Comparison of ENCODE assay signal across 22 mouse cellular contexts in the genomic region with DNA sequence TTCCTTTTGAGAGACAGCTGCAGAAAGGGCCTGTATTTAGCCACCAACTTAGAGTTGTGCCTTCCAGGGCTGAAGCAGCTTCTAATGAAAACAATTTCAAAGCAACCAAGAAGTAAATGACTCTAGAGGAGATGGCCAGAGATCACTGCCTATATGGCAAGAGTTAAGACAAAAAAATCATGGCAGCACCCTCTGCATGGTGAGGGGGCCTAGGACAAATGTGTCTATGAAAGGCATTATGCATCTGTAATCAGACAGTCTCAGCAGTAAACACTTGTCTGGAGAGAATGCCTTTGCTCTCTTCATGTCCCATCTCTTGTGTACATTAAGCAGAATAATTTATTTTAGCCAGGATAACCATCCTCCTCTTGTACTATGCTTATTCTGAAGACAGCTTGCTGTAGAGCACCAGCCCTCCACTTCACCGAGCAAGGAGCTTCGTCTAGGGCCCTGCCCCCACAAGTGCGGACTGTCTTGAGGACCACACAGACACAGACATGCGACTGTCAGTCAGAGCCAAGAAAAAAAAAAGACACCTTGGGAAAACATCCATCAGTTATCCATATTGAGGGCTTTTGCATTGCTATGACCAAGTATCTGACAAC.
"Had no signal": no experiment of that assay in that cellular context is flagged by ENCODE, and none has a peak within 500 bp of the region (broad histone marks: within the 10 kb centered on the region; RNA-seq: fewer than 3 reads in every experiment).

No protein-coding gene starts in this region.

- H3K4me2 ChIP-seq: kidney, embryonic 15.5 days; limb, embryonic 12.5 days; limb, embryonic 15.5 days; liver, embryonic 11.5 days; midbrain, embryonic 11.5 days; midbrain, embryonic 15.5 days; neural tube, embryonic 12.5 days; neural tube, embryonic 15.5 days had no signal

- H3K9me3 ChIP-seq: kidney, embryonic 15.5 days; limb, embryonic 12.5 days; limb, embryonic 15.5 days; midbrain, embryonic 15.5 days; neural tube, embryonic 12.5 days; neural tube, embryonic 15.5 days had no signal

- ATAC-seq: liver, postnatal 0 days; midbrain, embryonic 15.5 days had no signal

- DNase-seq: kidney, adult 11 months; kidney, adult 8-10 months; kidney, postnatal 10 days; kidney, postnatal 36 days; left cerebral cortex, postnatal 4 days; liver, postnatal 0 days; right cerebral cortex, adult 18-20 months; right cerebral cortex, postnatal 14 days; right cerebral cortex, postnatal 4 days; spleen, adult 18-20 months; thymus, adult 2 months; thymus, postnatal 14 days; thymus, postnatal 4 days had no signal

- H3K27ac ChIP-seq: limb, embryonic 12.5 days; limb, embryonic 15.5 days; liver, embryonic 14.5 days; midbrain, embryonic 15.5 days; neural tube, embryonic 12.5 days had no signal

- H3K36me3 ChIP-seq: kidney, embryonic 15.5 days; limb, embryonic 12.5 days; limb, embryonic 15.5 days; midbrain, embryonic 15.5 days; neural tube, embryonic 12.5 days; neural tube, embryonic 15.5 days had no signal

- H3K9ac ChIP-seq: kidney, embryonic 15.5 days; limb, embryonic 12.5 days; limb, embryonic 15.5 days; liver, embryonic 14.5 days; liver, postnatal 0 days; midbrain, embryonic 15.5 days; neural tube, embryonic 12.5 days; neural tube, embryonic 15.5 days had no signal

- H3K27me3 ChIP-seq: kidney, embryonic 15.5 days; limb, embryonic 12.5 days; limb, embryonic 15.5 days; midbrain, embryonic 15.5 days; neural tube, embryonic 12.5 days; neural tube, embryonic 15.5 days had no signal

- H3K4me3 ChIP-seq: kidney, embryonic 15.5 days; limb, embryonic 12.5 days; limb, embryonic 15.5 days; midbrain, embryonic 15.5 days; neural tube, embryonic 12.5 days; neural tube, embryonic 15.5 days had no signal
